Mouse (Mus musculus) liver, postnatal 0 days (tissue): ENCODE results near the gene Arhgdib.
"Not testable (repeated sequence)": the region's sequence is repeated elsewhere in the genome, so short reads cannot be mapped to it uniquely, and the experiment has no call there.

Experiments used
- CTCF ChIP-seq: sonication (generic); IDR thresholded peaks from 2 replicates; pipeline ENCODE4 v1.5.1; 2016; ENCODE audit warnings: antibody characterized with exemption, low read depth
- EP300 ChIP-seq: IDR thresholded peaks from 2 replicates; pipeline ENCODE4 v1.6.1; 2016; ENCODE audit warnings: antibody characterized with exemption, low read depth, mild to moderate bottlenecking

DNA sequence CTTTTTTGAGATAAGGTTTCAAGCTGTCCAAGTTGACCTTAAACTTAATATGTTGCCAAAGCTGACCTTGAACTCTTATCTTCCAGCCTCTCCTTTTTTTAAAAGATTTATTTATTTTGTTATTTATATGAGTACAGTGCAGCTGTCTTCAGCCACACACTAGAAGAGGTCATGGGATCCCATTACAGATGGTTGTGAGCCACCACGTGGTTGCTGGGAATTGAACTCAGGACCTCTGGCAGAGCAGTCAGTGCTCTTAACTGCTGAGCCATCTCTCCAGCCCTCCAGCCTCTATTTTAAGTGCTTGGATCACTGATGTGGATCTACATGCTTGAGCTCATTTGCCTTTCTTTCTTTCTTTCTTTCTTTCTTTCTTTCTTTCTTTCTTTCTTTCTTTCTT lies 56.9 kb downstream of the Arhgdib start:
- TF ChIP-seq CTCF, EP300: not testable (repeated sequence)
